Comparison of ENCODE assay signal across 7 mouse cellular contexts in genomic region chr9:40191086-40191876, GRCm38 (mm10). TPM values are rescaled to one million over a fixed set of nuclear protein-coding genes. Genes with fewer than 3 reads are reported as not detected.
DNase-seq lines count a peak whose midpoint lies in the region; ATAC-seq and TF ChIP-seq lines count a peak whose summit lies in the region.

No protein-coding gene starts in this region.

- H3K4me2 ChIP-seq in forebrain, embryonic 13.5 days = peak overlapping the region; percentile 82
- H3K4me2 ChIP-seq in liver, embryonic 13.5 days = peak overlapping the region; percentile 82

- TF ChIP-seq CTCF in spleen, adult 2 months (IDR thresholded peaks at IDR 0.05; ENCODE audit: extremely low read depth, insufficient read depth, insufficient read length, insufficient replicate concordance) = no peak

- H3K27ac ChIP-seq in spleen, adult 2 months (ENCODE audit: insufficient read depth, low read length) = no peak overlapping the region
- H3K27ac ChIP-seq in forebrain, embryonic 13.5 days = no peak overlapping the region
- H3K27ac ChIP-seq in liver, embryonic 13.5 days = no peak overlapping the region

- peaks cover 7% of the 10 kb centered on the region; the same call in 1 of the 2 replicates for H3K4me1 ChIP-seq in spleen, adult 2 months (ENCODE audit: control insufficient read depth, insufficient read depth, insufficient read length)
- H3K4me1 ChIP-seq in forebrain, embryonic 13.5 days = peaks cover 20% of the 10 kb centered on the region
- peaks cover 15% of the 10 kb centered on the region for H3K4me1 ChIP-seq in liver, embryonic 13.5 days (replicated peaks)

- peak overlapping the region; percentile 84; the same call in 1 of the 2 replicates for H3K9ac ChIP-seq in forebrain, embryonic 13.5 days
- no peak overlapping the region for H3K9ac ChIP-seq in liver, embryonic 13.5 days

- no peak for ATAC-seq in forebrain, embryonic 13.5 days
- ATAC-seq in liver, embryonic 13.5 days (ENCODE audit: low read depth) = no peak

- no peak for DNase-seq in spleen, adult 2 months (ENCODE audit: low read depth in 1 of 2, low spot score in 2 of 2)
- no peak for DNase-seq in spleen, adult 12 weeks (ENCODE audit: low spot score)
- no peak for DNase-seq in liver, embryonic 13.5 days
- DNase-seq in thymus, postnatal 10 days (ENCODE audit: low spot score in 2 of 2) = no peak
- no peak for DNase-seq in cerebellum, adult 11 months
- DNase-seq in right cerebral cortex, postnatal 10 days (ENCODE audit: low spot score in 2 of 2) = no peak

- H3K36me3 ChIP-seq in spleen, adult 2 months (ENCODE audit: control insufficient read depth, insufficient read depth, low read length) = no peaks in the 10 kb centered on the region
- H3K36me3 ChIP-seq in forebrain, embryonic 13.5 days (ENCODE audit: poor library complexity, severe bottlenecking) = no peaks in the 10 kb centered on the region
- H3K36me3 ChIP-seq in liver, embryonic 13.5 days = no peaks in the 10 kb centered on the region

- 90% methylated on average over 8 of the region's 9 CpGs for WGBS in spleen, adult 2 months
- 92% methylated on average over 9 of the region's 9 CpGs for WGBS in forebrain, embryonic 13.5 days
- WGBS in liver, embryonic 13.5 days (ENCODE audit: insufficient replicate concordance) = 74% methylated on average over 8 of the region's 9 CpGs

- 0 out of 2 replicates have a peak overlapping the region, but pooled peaks have one; percentile 63 for H3K4me3 ChIP-seq in spleen, adult 2 months (ENCODE audit: extremely low read depth, insufficient read depth, insufficient read length)
- H3K4me3 ChIP-seq in forebrain, embryonic 13.5 days = peak overlapping the region; percentile 82
- peak overlapping the region; percentile 70; the same call in 1 of the 2 replicates for H3K4me3 ChIP-seq in liver, embryonic 13.5 days (replicated peaks)

- H3K27me3 ChIP-seq in spleen, adult 2 months (ENCODE audit: control insufficient read depth, insufficient read depth, low read length) = no peaks in the 10 kb centered on the region
- no peaks in the 10 kb centered on the region for H3K27me3 ChIP-seq in forebrain, embryonic 13.5 days
- no peaks in the 10 kb centered on the region for H3K27me3 ChIP-seq in liver, embryonic 13.5 days

- TF ChIP-seq POLR2A in spleen, adult 2 months (IDR thresholded peaks at IDR 0.05; ENCODE audit: low read depth, low read length) = no peak

- H3K9me3 ChIP-seq in forebrain, embryonic 13.5 days (replicated peaks) = no peaks in the 10 kb centered on the region
- no peaks in the 10 kb centered on the region for H3K9me3 ChIP-seq in liver, embryonic 13.5 days (replicated peaks)

RNA-seq across cellular contexts. Expression of gene Zfp202, which starts 0.8 kb away (rescaled TPM):
- 0.72 and 0.74 TPM in 2 replicates for polyA plus RNA-seq in spleen, adult 2 months (2012; rRNA removed)
- polyA plus RNA-seq in forebrain, embryonic 13.5 days (2015; fragmentation: Nextera tagmentation; extraction: Ambion mirVana) = 6.8 and 8.4 TPM in 2 replicates
- polyA plus RNA-seq in liver, embryonic 13.5 days (2015; fragmentation: Nextera tagmentation; extraction: Ambion mirVana) = 0.93 and 0.97 TPM in 2 replicates

RNA-seq across cellular contexts. Expression of gene Olfr986, which starts 10.6 kb away (rescaled TPM):
- polyA plus RNA-seq in spleen, adult 2 months (2012; rRNA removed) = not detected in 2 replicates
- polyA plus RNA-seq in forebrain, embryonic 13.5 days (2015; fragmentation: Nextera tagmentation; extraction: Ambion mirVana) = 0.05 TPM in 1 of 2 replicates, not detected in the other
- not detected in 2 replicates for polyA plus RNA-seq in liver, embryonic 13.5 days (2015; fragmentation: Nextera tagmentation; extraction: Ambion mirVana)

RNA-seq across cellular contexts. Expression of gene Tmem225, which starts 43.4 kb away (rescaled TPM):
- not detected in 2 replicates for polyA plus RNA-seq in spleen, adult 2 months (2012; rRNA removed)
- polyA plus RNA-seq in forebrain, embryonic 13.5 days (2015; fragmentation: Nextera tagmentation; extraction: Ambion mirVana) = not detected in 2 replicates
- polyA plus RNA-seq in liver, embryonic 13.5 days (2015; fragmentation: Nextera tagmentation; extraction: Ambion mirVana) = not detected in 2 replicates
